Mouse (Mus musculus) neural tube, embryonic 15.5 days (tissue): ENCODE measurements around the gene Ctnnbl1. TPM values are rescaled to one million over a fixed set of nuclear protein-coding genes. Genes with fewer than 3 reads are reported as not detected.

Experiments used
- ATAC-seq: fragments of 200-750 bp; cut with Nextera tagmentation; 2 replicates; pipeline ENCODE4 v1.8.0; 2017; ENCODE audit warnings: mild to moderate bottlenecking, moderate TSS enrichment, moderate library complexity; ENCODE audit not compliant: low FRiP score
- H3K27ac ChIP-seq: fragments of 300-500 bp; sonication (generic); replicated peaks from 2 replicates; pipeline ENCODE4 v1.5.1; 2015; ENCODE audit warnings: mild to moderate bottlenecking, inconsistent platforms
- H3K27me3 ChIP-seq: fragments of 300-500 bp; sonication (generic); replicated peaks from 2 replicates; pipeline ENCODE4 v1.6.1; 2015; ENCODE audit warnings: inconsistent platforms
- H3K36me3 ChIP-seq: fragments of 300-500 bp; sonication (generic); 2 replicates; pipeline ENCODE4 v1.6.1; 2015; ENCODE audit warnings: inconsistent platforms
- H3K4me1 ChIP-seq: fragments of 300-500 bp; sonication (generic); 2 replicates; pipeline ENCODE4 v1.6.1; 2015; ENCODE audit warnings: inconsistent platforms
- H3K4me2 ChIP-seq: fragments of 300-500 bp; sonication (generic); 2 replicates; pipeline ENCODE4 v1.6.1; 2015; ENCODE audit warnings: inconsistent platforms, mild to moderate bottlenecking, moderate library complexity
- H3K4me3 ChIP-seq: fragments of 300-500 bp; sonication (generic); replicated peaks from 2 replicates; pipeline ENCODE4 v1.5.1; 2015; ENCODE audit warnings: mild to moderate bottlenecking, inconsistent platforms
- H3K9ac ChIP-seq: fragments of 300-500 bp; sonication (generic); replicated peaks from 2 replicates; pipeline ENCODE4 v1.6.1; 2015; ENCODE audit warnings: mild to moderate bottlenecking, inconsistent platforms
- H3K9me3 ChIP-seq: fragments of 300-500 bp; sonication (generic); replicated peaks from 2 replicates; pipeline ENCODE4 v1.6.1; 2016; ENCODE audit warnings: inconsistent platforms
- WGBS: fragments of 180-500 bp; shearing (Covaris S2); methylation state at CpG from one replicate; pipeline ENCODE4 v1.1.7; 2015; ENCODE audit warnings: mixed read lengths; 5-methylcytosine and 5-hydroxymethylcytosine counted together
- polyA plus RNA-seq: library from polyadenylated mRNA; unstranded; fragments of >200 nt; fragmentation: Nextera tagmentation; extraction: Ambion mirVana; gene quantifications from 2 replicates; pipeline ENCODE4 v1.2.1, GENCODE M21; 2015

Gene Ctnnbl1
- polyA plus RNA-seq, 1 experiment from 2014 or later, result 51.3 TPM

DNA sequence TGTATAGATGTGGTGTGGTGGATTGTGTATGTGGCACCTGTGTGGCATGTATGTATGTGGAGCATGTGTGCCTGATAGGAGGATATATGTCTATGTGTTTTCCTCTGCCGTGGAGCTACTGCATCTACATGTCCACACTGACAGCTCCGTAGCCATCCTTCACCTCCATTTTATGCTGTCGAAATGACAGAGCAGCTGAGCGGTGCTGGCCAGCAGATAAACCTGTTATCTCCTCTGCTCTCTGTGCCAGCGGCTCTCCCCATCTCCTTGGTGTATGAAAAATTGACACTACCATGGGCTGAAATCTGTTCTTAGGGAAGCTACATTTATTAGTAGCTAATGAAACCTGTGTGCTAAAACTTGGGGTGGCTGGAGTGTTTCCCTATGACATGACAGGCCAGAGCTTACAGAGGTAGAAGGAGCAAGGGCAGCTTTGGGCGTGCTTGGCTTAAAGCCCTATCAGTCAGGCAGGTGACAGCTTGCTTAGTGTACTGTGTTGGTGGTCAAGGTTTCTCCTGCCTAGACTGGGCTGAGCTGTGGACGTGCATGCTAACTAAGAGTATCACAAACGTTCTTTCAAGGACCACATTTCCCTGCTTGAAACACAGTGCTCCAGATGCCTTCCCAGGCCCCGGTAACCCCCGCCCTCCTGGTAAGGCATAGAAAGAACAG is 124.2 kb downstream of the Ctnnbl1 start:
- Histone ChIP-seq H3K36me3 (no peaks in the 10 kb centered on the region), H3K9me3 (no peaks in the 10 kb centered on the region), H3K4me2 (no peak overlapping the region), H3K27ac (peak overlapping the region; percentile 45), H3K4me3 (no peak overlapping the region), H3K4me1 (peaks cover 37% of the 10 kb centered on the region), H3K9ac (no peak overlapping the region; the same call in 1 of the 2 replicates), H3K27me3 (no peaks in the 10 kb centered on the region)
- ATAC-seq, result no peak
- WGBS, result 62% methylated on average over 10 of the region's 10 CpGs

DNA sequence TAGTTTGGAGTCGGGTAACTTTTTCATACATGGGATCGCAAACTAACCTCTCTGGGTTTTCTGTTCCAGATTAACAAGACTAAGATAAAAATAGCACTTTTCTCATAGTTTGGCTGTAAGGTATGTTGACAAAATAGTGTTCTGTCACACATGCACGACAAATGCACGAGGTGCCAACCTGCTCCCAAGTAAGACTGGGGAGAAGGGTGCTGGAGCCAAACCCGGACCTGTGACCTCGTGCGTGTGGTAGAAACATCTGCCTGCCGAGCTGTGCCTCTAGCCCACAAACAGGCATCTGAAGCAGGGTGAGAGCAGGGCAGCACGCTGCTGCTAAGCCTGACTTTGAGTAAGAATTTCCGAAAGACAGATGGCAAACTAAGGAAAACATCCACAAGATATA is 125.1 kb downstream of the Ctnnbl1 start:
- Histone ChIP-seq H3K9ac (no peak overlapping the region), H3K27ac (no peak overlapping the region), H3K4me2 (no peak overlapping the region), H3K4me3 (no peak overlapping the region), H3K4me1 (peaks cover 34% of the 10 kb centered on the region), H3K36me3 (no peaks in the 10 kb centered on the region), H3K9me3 (no peaks in the 10 kb centered on the region), H3K27me3 (no peaks in the 10 kb centered on the region)
- ATAC-seq, result no peak
- WGBS, result 90% methylated on average over 10 of the region's 10 CpGs

GRCm38 (mm10) chr2:157867126-157867525 is 129.9 kb downstream of the Ctnnbl1 start:
- H3K36me3 ChIP-seq, result peaks cover 9% of the 10 kb centered on the region
- no peak overlapping the region for H3K9ac ChIP-seq
- H3K9me3 ChIP-seq, result no peaks in the 10 kb centered on the region
- no peak overlapping the region for H3K4me3 ChIP-seq
- 91% methylated on average over 3 of the region's 3 CpGs for WGBS
- H3K4me1 ChIP-seq, result no peaks in the 10 kb centered on the region
- H3K27ac ChIP-seq, result no peak overlapping the region
- no peak for ATAC-seq
- no peaks in the 10 kb centered on the region for H3K27me3 ChIP-seq
- no peak overlapping the region for H3K4me2 ChIP-seq

- ATAC-seq, result no peak
- H3K27ac ChIP-seq, result no peak overlapping the region
- peaks cover 22% of the 10 kb centered on the region for H3K4me1 ChIP-seq
- H3K9ac ChIP-seq, result no peak overlapping the region
- peaks cover 9% of the 10 kb centered on the region for H3K36me3 ChIP-seq
- H3K4me3 ChIP-seq, result no peak overlapping the region
- no peak overlapping the region for H3K4me2 ChIP-seq
- WGBS, result 84% methylated on average over 6 of the region's 6 CpGs
- no peaks in the 10 kb centered on the region for H3K27me3 ChIP-seq
- no peaks in the 10 kb centered on the region for H3K9me3 ChIP-seq
Measured at GRCm38 (mm10) chr2:157870247-157870646, 133.0 kb downstream of the Ctnnbl1 start.

DNA sequence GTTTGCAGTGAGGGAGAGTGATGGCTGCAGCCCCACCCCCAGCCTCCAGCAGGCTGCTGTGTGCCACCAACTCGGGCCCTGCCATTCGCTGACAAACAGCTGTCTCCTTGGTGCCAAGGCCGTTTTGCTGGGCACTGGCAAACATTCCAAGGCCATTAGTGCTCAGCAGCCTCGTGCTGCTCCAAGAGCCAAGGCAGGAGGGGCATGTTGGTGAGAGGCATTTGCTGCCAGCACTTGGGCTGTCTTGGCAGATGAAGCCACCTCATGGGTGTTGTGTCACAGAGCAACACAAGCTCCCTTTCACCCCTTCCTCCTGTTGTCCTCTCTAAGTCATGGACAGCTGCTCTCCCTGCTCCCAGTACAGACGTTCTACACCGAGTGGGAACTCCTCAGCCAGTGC is 136.0 kb downstream of the Ctnnbl1 start:
- peak; percentile 52 for ATAC-seq
- Histone ChIP-seq H3K9me3 (no peaks in the 10 kb centered on the region), H3K27ac (peak overlapping the region; percentile 51), H3K9ac (no peak overlapping the region), H3K4me2 (no peak overlapping the region), H3K4me1 (peaks cover 39% of the 10 kb centered on the region), H3K27me3 (no peaks in the 10 kb centered on the region), H3K4me3 (no peak overlapping the region), H3K36me3 (peaks cover 9% of the 10 kb centered on the region)
- 49% methylated on average over 6 of the region's 6 CpGs for WGBS

DNA sequence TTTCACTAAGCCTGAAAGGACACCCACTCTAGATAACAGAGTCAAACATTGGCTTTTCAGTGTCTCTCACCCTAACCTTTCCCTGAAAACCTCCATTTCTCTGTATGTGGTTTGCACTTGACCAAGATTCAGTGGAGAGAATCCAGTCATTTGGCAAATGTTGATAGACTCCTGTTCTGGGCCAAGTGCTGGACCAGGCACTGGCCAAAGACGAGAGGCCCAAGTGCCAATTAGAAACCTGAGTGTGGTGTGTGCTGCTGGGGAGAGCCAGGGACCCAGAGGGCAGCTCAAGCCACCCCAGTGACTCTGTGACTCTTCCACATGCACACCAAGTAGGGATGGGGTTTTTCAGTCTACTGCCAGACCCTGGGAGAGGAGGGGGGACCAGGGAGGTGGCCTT is 136.5 kb downstream of the Ctnnbl1 start:
- ATAC-seq, result no peak
- Histone ChIP-seq H3K27me3 (no peaks in the 10 kb centered on the region), H3K4me1 (peaks cover 39% of the 10 kb centered on the region), H3K27ac (peak overlapping the region; percentile 51), H3K9me3 (no peaks in the 10 kb centered on the region), H3K9ac (no peak overlapping the region), H3K4me3 (no peak overlapping the region), H3K4me2 (no peak overlapping the region), H3K36me3 (peaks cover 9% of the 10 kb centered on the region)
- WGBS, result 77% methylated on average over 1 of the region's 1 CpGs

DNA sequence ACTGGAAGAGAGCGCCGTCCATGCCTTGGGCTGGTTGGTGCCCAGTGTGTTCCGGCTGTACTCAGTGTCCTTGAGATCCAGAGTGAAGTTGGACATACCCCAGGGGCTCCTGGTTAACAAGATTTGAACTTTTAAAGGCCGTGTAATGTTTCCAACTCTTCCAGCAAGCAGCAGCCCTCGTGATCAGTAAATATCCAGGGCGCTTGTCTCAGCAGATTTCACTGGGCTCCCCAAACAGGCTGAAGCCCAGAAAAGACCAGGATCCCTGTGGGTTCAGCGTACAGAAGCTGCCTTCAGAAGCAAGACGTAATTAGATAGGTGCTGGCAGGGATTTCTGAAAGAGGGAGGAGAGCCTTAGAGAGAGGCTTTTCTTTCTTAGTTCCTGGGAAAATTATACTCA is 137.9 kb downstream of the Ctnnbl1 start:
- H3K9me3 ChIP-seq, result no peaks in the 10 kb centered on the region
- H3K27ac ChIP-seq, result peak overlapping the region; percentile 3
- ATAC-seq, result no peak
- H3K4me2 ChIP-seq, result no peak overlapping the region
- no peak overlapping the region for H3K9ac ChIP-seq
- H3K27me3 ChIP-seq, result no peaks in the 10 kb centered on the region
- peaks cover 40% of the 10 kb centered on the region for H3K4me1 ChIP-seq
- H3K4me3 ChIP-seq, result no peak overlapping the region
- WGBS, result 69% methylated on average over 8 of the region's 8 CpGs
- H3K36me3 ChIP-seq, result peaks cover 9% of the 10 kb centered on the region

DNA sequence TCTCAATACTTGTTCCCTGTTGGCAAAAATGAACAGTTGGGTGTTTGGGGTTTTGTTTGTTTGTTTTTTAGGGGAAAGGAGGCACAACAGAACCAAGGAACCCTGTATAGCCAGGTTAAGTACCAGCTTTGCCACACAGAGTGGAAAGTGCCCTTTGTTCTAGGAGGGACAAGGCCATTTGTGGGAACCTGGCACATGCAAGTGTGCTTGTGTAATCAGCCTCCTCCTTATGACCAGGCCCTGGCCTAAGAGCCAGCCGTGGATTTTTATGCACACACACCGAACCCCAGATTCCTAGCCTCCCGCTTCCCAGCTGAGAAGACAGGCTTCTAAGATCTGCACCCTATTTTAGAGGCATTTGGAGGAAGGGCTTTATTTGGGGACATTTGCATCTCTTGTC is 140.2 kb downstream of the Ctnnbl1 start:
- Histone ChIP-seq H3K4me1 (peaks cover 62% of the 10 kb centered on the region), H3K27ac (peak overlapping the region; percentile 33; the same call in 1 of the 2 replicates), H3K4me2 (no peak overlapping the region), H3K36me3 (no peaks in the 10 kb centered on the region), H3K9ac (no peak overlapping the region; the same call in 1 of the 2 replicates), H3K27me3 (no peaks in the 10 kb centered on the region), H3K9me3 (no peaks in the 10 kb centered on the region), H3K4me3 (no peak overlapping the region)
- WGBS, result 92% methylated on average over 3 of the region's 3 CpGs
- ATAC-seq, result no peak

DNA sequence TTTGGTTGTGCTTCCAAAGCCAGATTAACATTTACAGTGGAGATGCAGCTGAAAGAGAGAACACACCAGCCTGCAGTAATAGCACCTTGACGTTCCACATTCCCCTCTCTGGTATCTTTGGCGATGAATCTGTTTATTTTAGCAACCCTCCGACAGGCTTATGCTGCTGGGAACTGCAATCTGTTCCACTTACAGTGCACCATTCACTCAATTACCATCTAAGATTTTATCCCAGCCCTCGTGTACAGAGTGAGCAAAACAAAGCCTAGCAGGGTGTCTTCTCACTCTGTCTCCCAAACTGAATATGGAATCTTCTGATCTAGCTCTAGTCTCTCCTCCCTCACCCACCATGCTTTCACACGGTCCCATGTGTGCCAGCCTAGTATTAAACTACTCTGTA is 140.8 kb downstream of the Ctnnbl1 start:
- H3K4me3 ChIP-seq, result no peak overlapping the region
- H3K4me1 ChIP-seq, result peaks cover 59% of the 10 kb centered on the region
- H3K4me2 ChIP-seq, result no peak overlapping the region
- no peaks in the 10 kb centered on the region for H3K9me3 ChIP-seq
- H3K9ac ChIP-seq, result no peak overlapping the region
- H3K36me3 ChIP-seq, result no peaks in the 10 kb centered on the region
- no peak for ATAC-seq
- H3K27ac ChIP-seq, result peak overlapping the region; percentile 33; the same call in 1 of the 2 replicates
- H3K27me3 ChIP-seq, result no peaks in the 10 kb centered on the region
- 47% methylated on average over 5 of the region's 5 CpGs for WGBS

DNA sequence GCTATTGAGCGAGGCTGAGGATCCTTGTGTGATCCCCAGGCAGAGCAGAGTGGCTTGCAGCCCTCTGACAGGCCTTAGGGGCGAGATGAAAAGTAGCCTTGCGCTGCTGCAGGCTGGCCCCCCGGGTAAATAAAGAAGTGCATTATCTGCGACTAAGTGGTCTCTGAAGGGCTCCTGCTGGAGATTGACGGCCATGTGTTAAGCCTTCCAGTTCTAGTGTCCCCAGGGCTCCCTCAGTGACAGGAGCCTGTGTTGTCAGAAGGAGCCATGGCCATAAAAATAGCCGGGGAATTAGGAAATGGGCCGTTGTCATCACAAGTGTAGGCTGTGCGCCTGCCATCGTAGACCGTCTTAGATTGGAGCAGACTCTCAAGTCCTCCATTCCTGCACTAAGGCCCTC is 144.7 kb downstream of the Ctnnbl1 start:
- 8% methylated on average over 11 of the region's 11 CpGs for WGBS
- no peaks in the 10 kb centered on the region for H3K9me3 ChIP-seq
- H3K4me2 ChIP-seq, result no peak overlapping the region
- no peaks in the 10 kb centered on the region for H3K27me3 ChIP-seq
- H3K27ac ChIP-seq, result no peak overlapping the region; the same call in 1 of the 2 replicates
- H3K4me1 ChIP-seq, result peaks cover 53% of the 10 kb centered on the region
- H3K9ac ChIP-seq, result no peak overlapping the region
- H3K36me3 ChIP-seq, result peaks cover 7% of the 10 kb centered on the region
- ATAC-seq, result no peak
- no peak overlapping the region for H3K4me3 ChIP-seq

DNA sequence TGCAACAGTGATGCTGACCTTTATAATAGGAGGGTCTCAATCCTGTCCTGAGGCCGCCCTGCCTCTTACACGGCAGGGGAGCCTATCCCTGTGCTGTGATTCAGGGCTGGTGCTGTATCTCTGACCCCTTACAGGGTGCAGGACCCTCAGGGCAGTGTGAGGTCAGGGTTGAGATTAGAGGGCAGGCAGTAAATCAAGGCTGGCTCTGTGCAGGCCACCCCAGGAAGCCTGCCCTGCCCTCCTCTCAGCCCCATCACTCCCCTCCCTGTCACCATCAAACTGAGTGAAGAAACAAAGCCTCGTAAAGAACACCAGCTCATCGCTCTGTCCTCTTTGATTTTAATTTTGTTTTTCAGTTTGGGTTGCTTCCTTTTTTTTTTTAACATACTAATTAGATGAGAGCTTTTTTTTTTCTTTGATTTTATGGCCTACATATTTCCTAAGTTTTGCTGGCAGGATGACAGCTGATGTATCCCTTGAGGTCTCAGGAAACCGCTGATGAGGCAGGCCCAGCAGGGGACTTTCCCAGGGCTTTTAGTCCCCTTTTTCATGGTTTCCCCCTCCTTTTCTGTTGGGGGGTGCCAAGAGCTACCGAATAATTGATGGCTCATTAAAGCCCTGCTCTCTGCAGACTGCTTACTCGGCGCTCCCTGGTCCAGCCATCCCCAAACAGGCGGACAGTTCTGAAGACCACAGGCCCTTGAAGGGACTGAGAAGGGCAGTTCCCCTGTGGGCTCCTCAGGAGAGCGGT is 150.2 kb downstream of the Ctnnbl1 start:
- H3K9ac ChIP-seq, result no peak overlapping the region

GRCm38 (mm10) chr2:157891166-157891565 is 154.0 kb downstream of the Ctnnbl1 start:
- Histone ChIP-seq H3K4me2 (no peak overlapping the region), H3K4me1 (peaks cover 54% of the 10 kb centered on the region), H3K9me3 (no peaks in the 10 kb centered on the region), H3K27ac (no peak overlapping the region), H3K4me3 (no peak overlapping the region), H3K36me3 (no peaks in the 10 kb centered on the region), H3K9ac (no peak overlapping the region), H3K27me3 (no peaks in the 10 kb centered on the region)
- no peak for ATAC-seq
- 58% methylated on average over 6 of the region's 6 CpGs for WGBS

More for the DNA sequence above, 150.2 kb downstream of the Ctnnbl1 start:
- H3K4me1 ChIP-seq, result peaks cover 58% of the 10 kb centered on the region
- H3K27me3 ChIP-seq, result no peaks in the 10 kb centered on the region
- H3K27ac ChIP-seq, result peak overlapping the region; percentile 81
- H3K9me3 ChIP-seq, result no peaks in the 10 kb centered on the region
- peak; percentile 55; the same call in 1 of the 2 replicates for ATAC-seq
- H3K36me3 ChIP-seq, result peaks cover 7% of the 10 kb centered on the region
- H3K4me2 ChIP-seq, result no peak overlapping the region
- H3K4me3 ChIP-seq, result no peak overlapping the region
- WGBS, result 16% methylated on average over 10 of the region's 10 CpGs
